Mouse (Mus musculus): ENCODE measurements around the gene Parm1. TPM values are rescaled to one million over a fixed set of nuclear protein-coding genes. Genes with fewer than 3 reads are reported as not detected.

Gene Parm1
- polyA plus RNA-seq, 1 experiment: 7.6 TPM

- no peak overlapping the region for H3K4me3 ChIP-seq (ENCODE audit: insufficient read depth, low read depth, low read length)
- no peaks in the 10 kb centered on the region for H3K4me1 ChIP-seq (ENCODE audit: control insufficient read depth, insufficient read depth, low read length)
- no peak overlapping the region for H3K27ac ChIP-seq (ENCODE audit: insufficient read depth, low read depth, low read length)
- no peak for DNase-seq
- TF ChIP-seq CTCF (conservative IDR thresholded peaks at IDR 0.05; ENCODE audit: insufficient read depth, insufficient read length, low read depth, low read length): no peak
- TF ChIP-seq POLR2A (IDR thresholded peaks at IDR 0.05; ENCODE audit: low read depth, low read length): no peak
- no peaks in the 10 kb centered on the region for H3K27me3 ChIP-seq (replicated peaks; ENCODE audit: control insufficient read depth, insufficient read depth, low read length)
- 91% methylated on average over 3 of the region's 3 CpGs for WGBS
- H3K36me3 ChIP-seq (ENCODE audit: control insufficient read depth, insufficient read depth, low read length): no peaks in the 10 kb centered on the region
Observed at GRCm38 (mm10) chr5:91611589-91611988, 94.2 kb downstream of the Parm1 start.

DNA sequence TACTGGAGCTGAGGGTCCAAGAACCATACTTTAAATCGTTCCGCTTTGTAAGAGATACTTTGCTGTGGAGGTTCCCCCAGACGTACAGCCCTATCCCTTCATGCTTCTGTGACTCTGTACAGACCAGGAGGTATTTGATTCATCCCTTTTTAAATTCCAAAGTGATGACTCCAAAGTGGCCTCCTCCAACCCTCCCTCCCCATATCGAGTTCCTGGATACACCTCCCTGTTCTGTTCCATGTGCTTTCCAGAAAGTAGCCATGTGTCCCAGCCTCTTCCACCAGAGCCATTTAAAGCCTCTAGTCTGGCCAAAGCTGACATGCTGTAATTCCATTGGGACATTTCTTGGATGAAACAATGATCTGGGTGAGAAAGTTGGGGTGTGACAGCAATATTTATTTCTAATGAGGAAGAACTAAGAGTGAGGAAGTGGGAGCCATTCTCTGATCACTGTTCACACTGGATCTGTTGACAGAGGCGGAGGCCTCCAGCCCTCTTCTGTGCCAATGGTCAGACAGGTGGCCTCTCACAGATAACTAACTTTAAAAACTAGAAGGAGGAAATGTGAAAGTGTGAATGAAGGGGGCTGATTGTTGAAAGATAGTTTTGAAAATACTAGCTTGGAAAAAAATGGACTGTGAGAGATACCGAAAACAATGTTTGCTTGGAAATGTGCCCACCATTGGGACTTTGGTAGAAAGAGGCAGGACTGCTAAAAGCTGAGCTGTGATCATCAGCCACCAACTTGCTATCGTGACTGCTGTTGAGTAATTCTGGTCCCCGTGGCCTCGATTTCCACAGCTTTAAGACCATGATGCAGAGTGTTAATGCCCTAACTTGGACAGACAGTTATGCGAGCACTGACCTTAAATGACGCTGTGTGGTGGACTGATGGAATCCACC, 100.2 kb downstream of the Parm1 start:
- H3K4me1 ChIP-seq (ENCODE audit: control insufficient read depth, insufficient read depth, low read length): no peaks in the 10 kb centered on the region
- no peaks in the 10 kb centered on the region for H3K27me3 ChIP-seq (replicated peaks; ENCODE audit: control insufficient read depth, insufficient read depth, low read length)
- H3K36me3 ChIP-seq (ENCODE audit: control insufficient read depth, insufficient read depth, low read length): no peaks in the 10 kb centered on the region
- WGBS: 72% methylated on average over 11 of the region's 11 CpGs
- H3K4me3 ChIP-seq (ENCODE audit: insufficient read depth, low read depth, low read length): no peak overlapping the region
- no peak overlapping the region for H3K27ac ChIP-seq (ENCODE audit: insufficient read depth, low read depth, low read length)
- TF ChIP-seq CTCF (conservative IDR thresholded peaks at IDR 0.05; ENCODE audit: insufficient read depth, insufficient read length, low read depth, low read length): no peak
- TF ChIP-seq POLR2A (IDR thresholded peaks at IDR 0.05; ENCODE audit: low read depth, low read length): no peak
- DNase-seq: no peak

- H3K27ac ChIP-seq (ENCODE audit: insufficient read depth, low read depth, low read length): no peak overlapping the region
- 81% methylated on average over 4 of the region's 4 CpGs for whole genome bisulfite sequencing
- TF ChIP-seq POLR2A (IDR thresholded peaks at IDR 0.05; ENCODE audit: low read depth, low read length) (no peak), CTCF (conservative IDR thresholded peaks at IDR 0.05; ENCODE audit: insufficient read depth, insufficient read length, low read depth, low read length) (no peak)
Observed at GRCm38 (mm10) chr5:91618661-91619173, 101.3 kb downstream of the Parm1 start.

GRCm38 (mm10) chr5:91621197-91621596, 103.8 kb downstream of the Parm1 start:
- no peak for TF ChIP-seq POLR2A (IDR thresholded peaks at IDR 0.05; ENCODE audit: low read depth, low read length)
- no peak for TF ChIP-seq CTCF (conservative IDR thresholded peaks at IDR 0.05; ENCODE audit: insufficient read depth, insufficient read length, low read depth, low read length)
- H3K27me3 ChIP-seq (replicated peaks; ENCODE audit: control insufficient read depth, insufficient read depth, low read length): no peaks in the 10 kb centered on the region
- H3K4me3 ChIP-seq (ENCODE audit: insufficient read depth, low read depth, low read length): no peak overlapping the region
- H3K36me3 ChIP-seq (ENCODE audit: control insufficient read depth, insufficient read depth, low read length): no peaks in the 10 kb centered on the region
- H3K27ac ChIP-seq (ENCODE audit: insufficient read depth, low read depth, low read length): no peak overlapping the region
- no peak for DNase-seq
- H3K4me1 ChIP-seq (ENCODE audit: control insufficient read depth, insufficient read depth, low read length): no peaks in the 10 kb centered on the region
- 93% methylated on average over 6 of the region's 6 CpGs for WGBS

More at GRCm38 (mm10) chr5:91618661-91619173, 101.3 kb downstream of the Parm1 start:
- H3K4me3 ChIP-seq (ENCODE audit: insufficient read depth, low read depth, low read length): no peak overlapping the region
- no peaks in the 10 kb centered on the region for H3K27me3 ChIP-seq (replicated peaks; ENCODE audit: control insufficient read depth, insufficient read depth, low read length)
- no peaks in the 10 kb centered on the region for H3K36me3 ChIP-seq (ENCODE audit: control insufficient read depth, insufficient read depth, low read length)
- no peaks in the 10 kb centered on the region for H3K4me1 ChIP-seq (ENCODE audit: control insufficient read depth, insufficient read depth, low read length)
- DNase-seq: no peak

GRCm38 (mm10) chr5:91626823-91627222, 109.4 kb downstream of the Parm1 start:
- no peak for DNase-seq
- Histone ChIP-seq H3K27ac (ENCODE audit: insufficient read depth, low read depth, low read length) (no peak overlapping the region), H3K36me3 (ENCODE audit: control insufficient read depth, insufficient read depth, low read length) (no peaks in the 10 kb centered on the region), H3K27me3 (replicated peaks; ENCODE audit: control insufficient read depth, insufficient read depth, low read length) (no peaks in the 10 kb centered on the region), H3K4me3 (ENCODE audit: insufficient read depth, low read depth, low read length) (no peak overlapping the region), H3K4me1 (ENCODE audit: control insufficient read depth, insufficient read depth, low read length) (no peaks in the 10 kb centered on the region)
- 89% methylated on average over 7 of the region's 7 CpGs for WGBS
- TF ChIP-seq POLR2A (IDR thresholded peaks at IDR 0.05; ENCODE audit: low read depth, low read length): no peak
- TF ChIP-seq CTCF (conservative IDR thresholded peaks at IDR 0.05; ENCODE audit: insufficient read depth, insufficient read length, low read depth, low read length): no peak

DNA sequence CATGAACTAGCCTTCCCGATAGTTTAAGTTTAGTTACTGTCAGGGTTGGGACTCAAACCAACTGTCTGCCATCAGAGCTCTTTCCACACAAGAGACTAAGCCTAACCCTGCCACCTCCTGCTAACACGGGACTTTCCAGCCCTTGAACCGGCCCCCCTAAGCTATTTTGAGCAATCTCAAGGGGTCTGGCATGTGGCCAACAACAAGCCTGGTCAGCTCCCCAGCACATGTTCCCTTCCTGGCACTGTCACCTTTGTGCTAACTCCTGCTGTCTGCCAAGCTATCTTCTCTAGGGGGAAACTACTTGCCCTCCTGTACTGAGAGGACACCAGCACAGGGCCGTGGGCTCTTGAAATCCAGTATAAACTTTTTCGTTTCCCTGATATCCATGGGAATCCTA, 112.1 kb downstream of the Parm1 start:
- TF ChIP-seq CTCF (conservative IDR thresholded peaks at IDR 0.05; ENCODE audit: insufficient read depth, insufficient read length, low read depth, low read length) (no peak), POLR2A (IDR thresholded peaks at IDR 0.05; ENCODE audit: low read depth, low read length) (no peak)
- no peak overlapping the region for H3K4me3 ChIP-seq (ENCODE audit: insufficient read depth, low read depth, low read length)
- no peaks in the 10 kb centered on the region for H3K36me3 ChIP-seq (ENCODE audit: control insufficient read depth, insufficient read depth, low read length)
- DNase-seq: peak; percentile 1
- no peak overlapping the region for H3K27ac ChIP-seq (ENCODE audit: insufficient read depth, low read depth, low read length)
- WGBS: 47% methylated on average over 5 of the region's 5 CpGs
- H3K4me1 ChIP-seq (ENCODE audit: control insufficient read depth, insufficient read depth, low read length): no peaks in the 10 kb centered on the region
- H3K27me3 ChIP-seq (replicated peaks; ENCODE audit: control insufficient read depth, insufficient read depth, low read length): no peaks in the 10 kb centered on the region

DNA sequence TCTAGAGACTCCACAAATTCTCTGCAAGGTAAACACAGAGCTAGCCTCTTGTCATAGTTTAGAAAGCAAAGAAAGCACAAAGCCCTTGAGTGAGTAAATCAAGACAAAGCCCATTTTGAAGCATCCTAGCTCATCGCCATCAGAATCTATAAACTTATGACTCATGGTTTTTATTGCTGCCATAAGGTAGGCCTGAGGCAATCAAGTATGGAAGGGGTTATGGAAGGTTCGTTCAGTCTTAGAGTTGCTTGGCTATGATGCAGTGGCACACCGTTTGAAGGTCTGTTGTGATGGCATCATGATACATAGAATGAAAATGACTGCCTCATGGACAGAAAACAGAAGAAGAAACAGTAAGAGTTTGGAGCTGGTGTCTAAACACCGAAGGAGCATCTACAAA, 133.9 kb downstream of the Parm1 start:
- no peak for TF ChIP-seq POLR2A (IDR thresholded peaks at IDR 0.05; ENCODE audit: low read depth, low read length)
- no peak for TF ChIP-seq CTCF (conservative IDR thresholded peaks at IDR 0.05; ENCODE audit: insufficient read depth, insufficient read length, low read depth, low read length)
- Histone ChIP-seq H3K4me3 (ENCODE audit: insufficient read depth, low read depth, low read length) (no peak overlapping the region), H3K36me3 (ENCODE audit: control insufficient read depth, insufficient read depth, low read length) (no peaks in the 10 kb centered on the region), H3K27me3 (replicated peaks; ENCODE audit: control insufficient read depth, insufficient read depth, low read length) (no peaks in the 10 kb centered on the region), H3K27ac (ENCODE audit: insufficient read depth, low read depth, low read length) (no peak overlapping the region), H3K4me1 (ENCODE audit: control insufficient read depth, insufficient read depth, low read length) (no peaks in the 10 kb centered on the region)
- DNase-seq: no peak
- 74% methylated on average over 4 of the region's 4 CpGs for WGBS

Data from kidney, adult 2 months (tissue).